Mouse (Mus musculus): Measurements from ENCODE around the gene Srgap3.

- no peak for TF ChIP-seq CTCF (IDR thresholded peaks at IDR 0.05)
- TF ChIP-seq EP300 (IDR thresholded peaks at IDR 0.05), result no peak
These were observed 124.0 kb downstream of the Srgap3 start for GRCm38 (mm10) chr6:112823096-112823495.

All from lung, postnatal 0 days (tissue).